Mouse (Mus musculus) CD4-positive, CD25-positive, alpha-beta regulatory T cell, adult 4 months (primary cell): Measurements from ENCODE around the gene Tecpr2. TPM values are rescaled to one million over a fixed set of nuclear protein-coding genes. Genes with fewer than 3 reads are reported as not detected.
A peak's percentile ranks its signal among the peaks of the same experiment; 100 is the strongest.

ENCODE experiments used
- ATAC-seq: one replicate; pipeline ENCODE4 v1.8.0; 2017
- polyA plus RNA-seq, 2 experiments: library from polyadenylated mRNA; unstranded; fragments of 100-300 nt; shearing (Covaris generic); gene quantifications; one replicate each; pipeline ENCODE4 v1.2.1; 2017

The Tecpr2 gene
- polyA plus RNA-seq, 2 experiments from 2014 or later, result 1.3 to 1.6 TPM

DNA sequence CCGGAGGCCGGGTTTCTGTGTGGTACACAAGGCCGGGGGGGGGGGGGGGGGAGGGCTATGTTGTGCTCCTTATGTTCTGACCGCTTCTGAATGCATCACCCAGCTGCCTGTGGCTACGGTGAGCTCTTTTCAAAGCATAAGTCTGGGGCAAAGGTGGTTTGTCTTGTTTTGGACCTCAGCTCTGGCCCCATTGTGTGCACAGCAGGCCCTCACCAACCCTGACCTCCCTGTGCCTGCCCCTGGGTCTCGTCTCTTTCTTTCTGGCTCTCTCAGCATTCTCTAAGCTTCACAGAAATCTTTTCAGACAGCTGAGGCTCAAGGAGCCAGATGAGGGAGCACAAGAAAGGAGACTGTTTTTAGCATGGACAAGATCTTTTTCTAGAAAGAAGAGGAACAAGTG lies 23.5 kb upstream of the Tecpr2 start:
- ATAC-seq, result no peak

- no peak for ATAC-seq
Measured at GRCm38 (mm10) chr12:110865989-110866388, 23.1 kb upstream of the Tecpr2 start.

- no peak for ATAC-seq
Measured at GRCm38 (mm10) chr12:110870107-110870506, 19.0 kb upstream of the Tecpr2 start.

DNA sequence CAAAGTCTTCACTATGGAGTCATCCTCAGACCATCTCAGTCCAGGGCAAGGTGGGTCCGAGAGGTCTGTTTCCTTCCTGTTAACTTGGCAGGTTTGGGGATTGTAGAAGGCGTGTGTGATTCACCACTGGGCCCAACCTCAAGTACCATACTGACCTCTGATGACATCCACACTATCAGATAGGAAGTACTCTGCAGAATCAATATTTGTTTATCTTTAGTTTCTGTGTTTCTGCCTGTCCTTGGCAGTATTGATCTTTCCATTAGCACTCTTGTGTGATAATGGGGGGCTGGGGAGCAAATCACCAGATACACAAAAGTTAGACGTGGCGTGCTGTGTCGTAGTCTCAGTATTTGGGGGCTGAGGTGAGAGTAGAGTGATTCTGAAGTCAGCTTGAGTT lies 17.8 kb upstream of the Tecpr2 start:
- ATAC-seq, result no peak

DNA sequence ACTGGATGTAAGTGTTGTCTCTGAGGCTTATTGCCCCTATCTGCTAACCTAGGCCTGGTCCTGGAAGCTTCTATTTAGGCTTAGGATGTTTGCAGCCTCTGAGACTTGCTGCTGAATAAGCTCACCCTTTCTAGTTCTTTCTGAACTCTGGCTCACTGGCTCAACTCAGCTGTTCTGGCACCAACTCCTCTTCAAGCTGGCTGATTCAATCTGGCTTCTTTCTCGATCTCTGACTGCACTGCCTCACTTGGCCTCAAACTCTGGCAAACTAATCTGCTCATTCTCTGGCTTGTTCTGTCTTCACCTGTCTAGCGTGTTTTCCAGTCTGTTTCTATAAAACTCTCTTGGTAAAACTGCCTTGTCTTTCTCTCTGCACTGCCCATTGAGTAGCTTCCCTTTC lies 13.7 kb upstream of the Tecpr2 start:
- no peak for ATAC-seq

GRCm38 (mm10) chr12:110882291-110882690 lies 6.8 kb upstream of the Tecpr2 start:
- ATAC-seq, result no peak

GRCm38 (mm10) chr12:110885251-110885650 lies 3.8 kb upstream of the Tecpr2 start:
- ATAC-seq, result no peak

DNA sequence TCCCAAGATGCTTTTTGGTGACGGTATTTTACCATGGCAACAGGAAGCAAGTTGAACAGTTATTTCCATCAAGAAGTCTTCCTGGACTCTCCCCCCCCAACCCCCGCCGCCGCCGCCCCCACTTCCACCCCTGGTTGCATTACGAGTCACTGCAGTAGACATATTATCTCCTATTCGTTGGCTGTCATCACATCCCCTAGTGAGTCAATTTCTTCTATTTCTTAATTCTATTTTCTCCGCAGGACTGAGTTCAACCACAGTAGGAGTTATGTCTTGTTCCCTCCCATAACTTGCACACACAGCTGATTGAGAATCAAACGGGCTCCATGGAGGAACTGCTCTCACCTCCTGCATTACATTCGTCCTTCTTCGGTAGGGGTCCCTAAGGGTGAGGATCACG lies 958 bp upstream of the Tecpr2 start:
- ATAC-seq, result no peak

- ATAC-seq, result peak; percentile 24
Measured at GRCm38 (mm10) chr12:110888606-110889005, 458 bp upstream of the Tecpr2 start.

- no peak for ATAC-seq
Measured at GRCm38 (mm10) chr12:110891887-110892286, 2.8 kb downstream of the Tecpr2 start.

GRCm38 (mm10) chr12:110902106-110902505 lies 13.0 kb downstream of the Tecpr2 start:
- no peak for ATAC-seq

- ATAC-seq, result no peak
Measured at GRCm38 (mm10) chr12:110903536-110903935, 14.5 kb downstream of the Tecpr2 start.

DNA sequence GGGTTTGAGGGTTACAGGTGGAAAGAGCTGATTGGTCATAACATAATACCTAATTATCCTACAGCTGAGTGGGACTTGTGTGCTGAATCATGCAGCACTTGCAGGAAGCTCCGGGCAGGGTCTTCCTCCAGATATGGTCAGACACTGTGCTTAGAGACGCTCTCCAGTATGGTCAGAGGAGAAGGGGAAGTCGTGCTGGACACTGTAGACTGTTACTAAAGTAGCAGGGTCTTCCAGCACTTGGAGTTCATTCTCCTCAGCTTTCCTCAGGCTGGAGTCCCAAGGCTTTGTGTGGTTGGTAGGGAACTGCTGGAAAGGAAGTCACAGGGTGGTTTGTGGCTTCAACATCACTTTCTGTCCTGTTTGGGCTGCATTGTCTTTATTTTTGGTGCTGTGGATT lies 18.8 kb downstream of the Tecpr2 start:
- no peak for ATAC-seq

GRCm38 (mm10) chr12:110909962-110910361 lies 20.9 kb downstream of the Tecpr2 start:
- ATAC-seq, result no peak

- no peak for ATAC-seq
Measured at GRCm38 (mm10) chr12:110915761-110916160, 26.7 kb downstream of the Tecpr2 start.

GRCm38 (mm10) chr12:110920254-110920653 lies 31.2 kb downstream of the Tecpr2 start:
- no peak for ATAC-seq

GRCm38 (mm10) chr12:110921572-110921971 lies 32.5 kb downstream of the Tecpr2 start:
- ATAC-seq, result no peak

- no peak for ATAC-seq
Measured at GRCm38 (mm10) chr12:110932820-110933219, 43.8 kb downstream of the Tecpr2 start.

GRCm38 (mm10) chr12:110935983-110936620 lies 47.0 kb downstream of the Tecpr2 start:
- ATAC-seq, result no peak

- no peak for ATAC-seq
Measured at GRCm38 (mm10) chr12:110937496-110937895, 48.4 kb downstream of the Tecpr2 start.

DNA sequence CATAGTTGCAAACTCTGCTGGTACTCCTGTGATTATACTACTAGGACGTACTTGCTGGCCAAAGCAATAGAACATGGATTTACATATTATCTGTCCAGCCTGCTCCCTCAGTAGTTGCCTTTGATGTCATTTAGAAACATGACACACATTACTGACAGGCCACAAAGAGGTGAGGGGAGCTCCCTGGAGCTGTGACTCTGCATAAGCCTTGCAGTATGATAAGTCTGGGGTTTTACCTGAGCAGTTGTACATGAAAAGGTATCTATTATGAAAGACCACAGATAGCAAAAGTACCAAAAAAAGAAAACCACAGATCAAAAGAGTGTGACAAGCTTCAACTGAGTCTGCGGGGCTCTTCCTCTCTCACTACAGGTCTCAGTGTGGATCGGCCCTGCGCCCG lies 50.3 kb downstream of the Tecpr2 start:
- peak; percentile 94 for ATAC-seq

DNA sequence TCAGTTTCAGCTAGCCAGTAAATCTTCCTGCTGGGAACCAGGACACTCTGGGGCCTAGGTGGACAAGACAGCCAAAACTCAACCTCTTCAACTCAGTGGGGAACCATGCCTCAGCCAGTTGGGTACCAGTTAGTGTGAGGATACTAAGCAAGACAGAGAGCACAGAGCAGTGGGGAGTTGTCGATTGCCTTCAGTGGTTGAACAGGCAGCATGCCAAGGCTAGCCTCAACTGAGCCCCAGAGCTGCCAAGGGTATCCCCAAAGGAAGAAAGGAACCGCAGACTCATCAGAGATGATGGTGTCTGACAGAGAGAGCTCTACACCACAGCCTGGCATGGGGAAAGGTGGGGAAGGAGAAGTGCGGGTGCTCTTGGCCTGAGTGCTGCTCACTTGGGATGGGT lies 51.8 kb downstream of the Tecpr2 start:
- ATAC-seq, result no peak

- ATAC-seq, result no peak
Measured at GRCm38 (mm10) chr12:110946216-110946615, 57.2 kb downstream of the Tecpr2 start.

DNA sequence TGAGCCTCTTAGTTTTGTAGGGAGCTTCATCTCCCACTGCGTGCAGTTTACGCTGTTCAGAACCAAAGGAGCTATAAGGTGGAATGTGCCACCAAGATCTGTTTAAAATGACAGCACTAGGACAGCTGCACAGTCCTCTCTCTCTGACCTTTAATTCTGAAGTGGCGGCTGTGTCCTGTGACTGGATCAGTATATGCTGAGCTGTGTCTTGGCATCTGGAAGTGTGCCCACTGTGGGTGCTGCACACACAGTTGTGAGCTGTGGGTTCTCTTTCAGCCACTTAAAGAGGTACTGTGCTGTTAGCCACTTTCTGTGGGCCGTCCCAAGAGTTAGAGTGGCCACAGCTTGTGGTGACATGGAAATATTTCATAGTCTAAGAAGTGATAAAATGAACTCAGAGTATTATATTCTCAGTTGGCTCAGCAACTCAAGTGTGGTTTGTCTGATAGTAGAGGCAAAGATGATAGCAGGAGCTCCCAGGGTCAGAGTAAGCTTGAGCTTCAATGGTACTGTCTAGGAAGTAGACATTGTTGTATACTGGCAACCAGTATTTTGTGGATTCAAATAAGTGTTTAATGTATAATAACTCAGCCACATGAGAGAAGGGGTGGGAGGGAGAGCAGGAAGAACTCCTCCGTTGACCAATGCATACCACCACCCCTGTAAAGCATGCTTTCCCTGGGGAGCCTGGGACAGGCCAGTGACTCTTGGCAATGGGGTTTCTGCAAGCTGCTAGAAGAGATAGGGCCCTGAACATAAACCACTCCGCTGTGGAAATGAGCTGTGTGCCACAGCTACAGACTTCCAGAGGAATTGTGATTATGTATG lies 59.2 kb downstream of the Tecpr2 start:
- no peak for ATAC-seq

DNA sequence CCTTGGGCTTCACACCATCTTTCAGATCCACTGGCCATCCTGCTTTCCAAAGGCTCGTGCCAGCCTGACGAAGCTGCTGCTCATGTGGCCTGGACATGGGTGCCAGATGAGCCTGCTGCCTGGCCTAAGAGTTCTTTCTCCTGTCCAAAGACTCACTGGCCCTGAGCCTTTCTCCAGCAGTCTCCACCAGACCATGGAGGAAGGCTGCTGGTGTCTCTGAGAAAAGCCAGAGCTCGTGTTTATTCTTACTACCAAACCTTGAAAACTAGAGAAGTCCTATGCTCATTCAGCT lies 59.8 kb downstream of the Tecpr2 start:
- ATAC-seq, result no peak
